Mouse (Mus musculus): ENCODE results near the gene Asb13. TPM values are rescaled to one million over a fixed set of nuclear protein-coding genes. Genes with fewer than 3 reads are reported as not detected.

Gene Asb13
- total and polyA plus RNA-seq, 3 experiments: 0.11 TPM; not detected in 2

- Histone ChIP-seq H3K27me3 (ENCODE audit: insufficient read depth, low read length) (no peaks in the 10 kb centered on the region), H3K4me1 (ENCODE audit: insufficient read depth, low read depth, low read length) (no peaks in the 10 kb centered on the region; the same call in 1 of the 2 replicates), H3K36me3 (replicated peaks) (no peaks in the 10 kb centered on the region), H3K9me3 (replicated peaks) (no peaks in the 10 kb centered on the region), H3K4me3 (ENCODE audit: low read depth, low read length) (no peak overlapping the region)
- ATAC-seq (ENCODE audit: extremely low read depth, insufficient number of reproducible peaks, low FRiP score, poor library complexity, severe bottlenecking): no peak
- no peak for DNase-seq (ENCODE audit: low spot score)
- TF ChIP-seq GATA1 (IDR thresholded peaks at IDR 0.05; ENCODE audit: borderline replicate concordance, low read length): no peak
- no peak for TF ChIP-seq GATA2 (IDR thresholded peaks at IDR 0.05; ENCODE audit: borderline replicate concordance, low read depth, low read length)
- TF ChIP-seq CTCF (IDR thresholded peaks at IDR 0.05; ENCODE audit: low read depth, low read length): no peak
- TF ChIP-seq TAL1 (conservative IDR thresholded peaks at IDR 0.05; ENCODE audit: low read depth, low read length): no peak
- no peak for TF ChIP-seq POLR2AphosphoS5 (IDR thresholded peaks at IDR 0.05; ENCODE audit: insufficient replicate concordance, low read depth, low read length)
Measured at GRCm38 (mm10) chr13:3668068-3668467, 34.2 kb downstream of the Asb13 start.

- DNase-seq (ENCODE audit: low spot score): no peak
- no peak for TF ChIP-seq GATA2 (IDR thresholded peaks at IDR 0.05; ENCODE audit: borderline replicate concordance, low read depth, low read length)
- no peak for TF ChIP-seq GATA1 (IDR thresholded peaks at IDR 0.05; ENCODE audit: borderline replicate concordance, low read length)
- no peak for TF ChIP-seq TAL1 (conservative IDR thresholded peaks at IDR 0.05; ENCODE audit: low read depth, low read length)
- no peak for TF ChIP-seq CTCF (IDR thresholded peaks at IDR 0.05; ENCODE audit: low read depth, low read length)
- no peak for TF ChIP-seq POLR2AphosphoS5 (IDR thresholded peaks at IDR 0.05; ENCODE audit: insufficient replicate concordance, low read depth, low read length)
- Histone ChIP-seq H3K4me3 (ENCODE audit: low read depth, low read length) (no peak overlapping the region), H3K36me3 (replicated peaks) (no peaks in the 10 kb centered on the region), H3K27me3 (ENCODE audit: insufficient read depth, low read length) (no peaks in the 10 kb centered on the region), H3K4me1 (ENCODE audit: insufficient read depth, low read depth, low read length) (no peaks in the 10 kb centered on the region; the same call in 1 of the 2 replicates), H3K9me3 (replicated peaks) (no peaks in the 10 kb centered on the region)
- ATAC-seq (ENCODE audit: extremely low read depth, insufficient number of reproducible peaks, low FRiP score, poor library complexity, severe bottlenecking): no peak
Measured at GRCm38 (mm10) chr13:3669611-3670010, 35.8 kb downstream of the Asb13 start.

GRCm38 (mm10) chr13:3670039-3670438 is 36.2 kb downstream of the Asb13 start:
- H3K36me3 ChIP-seq (replicated peaks): no peaks in the 10 kb centered on the region
- no peak for TF ChIP-seq POLR2AphosphoS5 (IDR thresholded peaks at IDR 0.05; ENCODE audit: insufficient replicate concordance, low read depth, low read length)
- no peak for TF ChIP-seq GATA2 (IDR thresholded peaks at IDR 0.05; ENCODE audit: borderline replicate concordance, low read depth, low read length)
- no peak for TF ChIP-seq CTCF (IDR thresholded peaks at IDR 0.05; ENCODE audit: low read depth, low read length)
- TF ChIP-seq GATA1 (IDR thresholded peaks at IDR 0.05; ENCODE audit: borderline replicate concordance, low read length): no peak
- TF ChIP-seq TAL1 (conservative IDR thresholded peaks at IDR 0.05; ENCODE audit: low read depth, low read length): no peak
- DNase-seq (ENCODE audit: low spot score) (no peak), ATAC-seq (ENCODE audit: extremely low read depth, insufficient number of reproducible peaks, low FRiP score, poor library complexity, severe bottlenecking) (no peak)
- H3K4me3 ChIP-seq (ENCODE audit: low read depth, low read length): no peak overlapping the region
- H3K9me3 ChIP-seq (replicated peaks): no peaks in the 10 kb centered on the region
- H3K27me3 ChIP-seq (ENCODE audit: insufficient read depth, low read length): no peaks in the 10 kb centered on the region
- H3K4me1 ChIP-seq (ENCODE audit: insufficient read depth, low read depth, low read length): no peaks in the 10 kb centered on the region; the same call in 1 of the 2 replicates

- Histone ChIP-seq H3K36me3 (replicated peaks) (no peaks in the 10 kb centered on the region), H3K4me3 (ENCODE audit: low read depth, low read length) (no peak overlapping the region), H3K9me3 (replicated peaks) (no peaks in the 10 kb centered on the region), H3K4me1 (ENCODE audit: insufficient read depth, low read depth, low read length) (no peaks in the 10 kb centered on the region), H3K27me3 (ENCODE audit: insufficient read depth, low read length) (no peaks in the 10 kb centered on the region)
- ATAC-seq (ENCODE audit: extremely low read depth, insufficient number of reproducible peaks, low FRiP score, poor library complexity, severe bottlenecking) (no peak), DNase-seq (ENCODE audit: low spot score) (no peak)
- TF ChIP-seq CTCF (IDR thresholded peaks at IDR 0.05; ENCODE audit: low read depth, low read length): no peak
- no peak for TF ChIP-seq GATA2 (IDR thresholded peaks at IDR 0.05; ENCODE audit: borderline replicate concordance, low read depth, low read length)
- no peak for TF ChIP-seq GATA1 (IDR thresholded peaks at IDR 0.05; ENCODE audit: borderline replicate concordance, low read length)
- no peak for TF ChIP-seq TAL1 (conservative IDR thresholded peaks at IDR 0.05; ENCODE audit: low read depth, low read length)
- no peak for TF ChIP-seq POLR2AphosphoS5 (IDR thresholded peaks at IDR 0.05; ENCODE audit: insufficient replicate concordance, low read depth, low read length)
Measured at GRCm38 (mm10) chr13:3673151-3673550, 39.3 kb downstream of the Asb13 start.

GRCm38 (mm10) chr13:3673622-3674021 is 39.8 kb downstream of the Asb13 start:
- DNase-seq (ENCODE audit: low spot score) (no peak), ATAC-seq (ENCODE audit: extremely low read depth, insufficient number of reproducible peaks, low FRiP score, poor library complexity, severe bottlenecking) (no peak)
- TF ChIP-seq POLR2AphosphoS5 (IDR thresholded peaks at IDR 0.05; ENCODE audit: insufficient replicate concordance, low read depth, low read length) (no peak), GATA1 (IDR thresholded peaks at IDR 0.05; ENCODE audit: borderline replicate concordance, low read length) (no peak)
- Histone ChIP-seq H3K4me3 (ENCODE audit: low read depth, low read length) (no peak overlapping the region), H3K27me3 (ENCODE audit: insufficient read depth, low read length) (no peaks in the 10 kb centered on the region), H3K9me3 (replicated peaks) (no peaks in the 10 kb centered on the region), H3K36me3 (replicated peaks) (no peaks in the 10 kb centered on the region), H3K4me1 (ENCODE audit: insufficient read depth, low read depth, low read length) (no peaks in the 10 kb centered on the region)

- H3K27me3 ChIP-seq (ENCODE audit: insufficient read depth, low read length): no peaks in the 10 kb centered on the region
Measured at GRCm38 (mm10) chr13:3675855-3676254, 42.0 kb downstream of the Asb13 start.

More at GRCm38 (mm10) chr13:3675855-3676254, 42.0 kb downstream of the Asb13 start:
- H3K36me3 ChIP-seq (replicated peaks): no peaks in the 10 kb centered on the region
- no peaks in the 10 kb centered on the region for H3K4me1 ChIP-seq (ENCODE audit: insufficient read depth, low read depth, low read length)
- no peak for ATAC-seq (ENCODE audit: extremely low read depth, insufficient number of reproducible peaks, low FRiP score, poor library complexity, severe bottlenecking)
- TF ChIP-seq GATA1 (IDR thresholded peaks at IDR 0.05; ENCODE audit: borderline replicate concordance, low read length) (no peak), CTCF (IDR thresholded peaks at IDR 0.05; ENCODE audit: low read depth, low read length) (no peak), GATA2 (IDR thresholded peaks at IDR 0.05; ENCODE audit: borderline replicate concordance, low read depth, low read length) (no peak), TAL1 (conservative IDR thresholded peaks at IDR 0.05; ENCODE audit: low read depth, low read length) (no peak), POLR2AphosphoS5 (IDR thresholded peaks at IDR 0.05; ENCODE audit: insufficient replicate concordance, low read depth, low read length) (no peak)
- DNase-seq (ENCODE audit: low spot score): no peak
- H3K9me3 ChIP-seq (replicated peaks): no peaks in the 10 kb centered on the region
- no peak overlapping the region for H3K4me3 ChIP-seq (ENCODE audit: low read depth, low read length)

All from G1E (cell line).